Mouse (Mus musculus) heart, postnatal 25 days (tissue): ENCODE data around the gene Csf2rb2. TPM values are rescaled to one million over a fixed set of nuclear protein-coding genes. Genes with fewer than 3 reads are reported as not detected.
"Not testable (repeated sequence)": the region's sequence is repeated elsewhere in the genome, so short reads cannot be mapped to it uniquely, and the experiment has no call there.

ENCODE experiments used
- DNase-seq: peaks from one replicate; pipeline ENCODE4 v3.0.0; 2022; ENCODE audit warnings: low spot score
- intact Hi-C: fragments of 180-260 bp; cut with DNase I; formaldehyde crosslinking; loops from one replicate; pipeline ENCODE4 v1.15.1; 2025
- total RNA-seq, 2 experiments: library from RNA; stranded (reverse); gene quantifications; 2 replicates each; pipeline ENCODE4 v1.2.3; 2021

The Csf2rb2 gene
- total RNA-seq, 2 experiments from 2014 or later = 0.89 to 1.4 TPM

GRCm38 (mm10) chr15:78320825-78321496 lies 15.4 kb upstream of the Csf2rb2 start:
- peak; percentile 76 for DNase-seq
- intact Hi-C loops = loop anchor here (1.0 kb wide), 1 partner anchor 64 kb away; no protein-coding TSS in a partner anchor

GRCm38 (mm10) chr15:78318338-78319171 lies 13.0 kb upstream of the Csf2rb2 start:
- intact Hi-C loops = not testable (repeated sequence)
- peak; percentile 28 for DNase-seq

- DNase-seq, intact Hi-C loops: not testable (repeated sequence)
These were observed 8.1 kb upstream of the Csf2rb2 start for GRCm38 (mm10) chr15:78313659-78314058.

GRCm38 (mm10) chr15:78312421-78313233 lies 7.1 kb upstream of the Csf2rb2 start:
- intact Hi-C loops, DNase-seq: not testable (repeated sequence)

GRCm38 (mm10) chr15:78310971-78311370 lies 5.5 kb upstream of the Csf2rb2 start:
- intact Hi-C loops = no loop called here
- DNase-seq = no peak

- DNase-seq = no peak
- intact Hi-C loops = no loop called here
These were observed 4.3 kb upstream of the Csf2rb2 start for GRCm38 (mm10) chr15:78309865-78310264.

GRCm38 (mm10) chr15:78303665-78304233 lies 1.8 kb downstream of the Csf2rb2 start:
- intact Hi-C loops = no loop called here
- no peak for DNase-seq

GRCm38 (mm10) chr15:78302718-78303117 lies 2.8 kb downstream of the Csf2rb2 start:
- intact Hi-C loops = no loop called here
- no peak for DNase-seq

GRCm38 (mm10) chr15:78300773-78301172 lies 4.7 kb downstream of the Csf2rb2 start:
- no peak for DNase-seq
- intact Hi-C loops = no loop called here

GRCm38 (mm10) chr15:78299641-78300040 lies 5.9 kb downstream of the Csf2rb2 start:
- intact Hi-C loops = no loop called here
- DNase-seq = no peak

- intact Hi-C loops = no loop called here
- no peak for DNase-seq
These were observed 7.0 kb downstream of the Csf2rb2 start for GRCm38 (mm10) chr15:78298558-78298957.

- no peak for DNase-seq
- intact Hi-C loops = loop anchor here (1.0 kb wide), 1 partner anchor 44 kb away; no protein-coding TSS in a partner anchor
These were observed 11.8 kb downstream of the Csf2rb2 start for GRCm38 (mm10) chr15:78293716-78294115.

- DNase-seq, intact Hi-C loops: not testable (repeated sequence)
These were observed 12.3 kb downstream of the Csf2rb2 start for GRCm38 (mm10) chr15:78293228-78293627.

- DNase-seq, intact Hi-C loops: not testable (repeated sequence)
These were observed 15.7 kb downstream of the Csf2rb2 start for GRCm38 (mm10) chr15:78289775-78290174.

- intact Hi-C loops = no loop called here
- DNase-seq = no peak
These were observed 17.6 kb downstream of the Csf2rb2 start for GRCm38 (mm10) chr15:78287941-78288340.

- intact Hi-C loops = no loop called here
These were observed 27.2 kb downstream of the Csf2rb2 start for GRCm38 (mm10) chr15:78278308-78278707.

GRCm38 (mm10) chr15:78271208-78271607 lies 34.3 kb downstream of the Csf2rb2 start:
- DNase-seq = no peak
- intact Hi-C loops = no loop called here

More at GRCm38 (mm10) chr15:78278308-78278707, 27.2 kb downstream of the Csf2rb2 start:
- no peak for DNase-seq

GRCm38 (mm10) chr15:78267865-78268264 lies 37.7 kb downstream of the Csf2rb2 start:
- intact Hi-C loops = no loop called here
- no peak for DNase-seq

GRCm38 (mm10) chr15:78267441-78267840 lies 38.1 kb downstream of the Csf2rb2 start:
- DNase-seq = no peak
- intact Hi-C loops = no loop called here

- intact Hi-C loops = no loop called here
- DNase-seq = no peak
These were observed 42.2 kb downstream of the Csf2rb2 start for GRCm38 (mm10) chr15:78263286-78263685.
